Mouse (Mus musculus) ES-E14 (cell line): ENCODE measurements at regions not wholly inside any gene's neighbourhood (a gene's known extent, or its start where the extent isn't known, plus 50 kb on each side); places are given as distances from the start of the nearest gene placed in this dataset.

Source experiments
- MAFK ChIP-seq: IDR thresholded peaks from 2 replicates; pipeline ENCODE4 v1.6.1; 2014; ENCODE audit warnings: mild to moderate bottlenecking, low read depth, low read length, inconsistent platforms; ENCODE audit not compliant: insufficient read depth
- ZC3H11A ChIP-seq: IDR thresholded peaks from 2 replicates; pipeline ENCODE4 v1.6.1; 2012; ENCODE audit warnings: low read depth, mild to moderate bottlenecking, inconsistent platforms, low read length, borderline replicate concordance
- ZNF384 ChIP-seq: IDR thresholded peaks from 2 replicates; pipeline ENCODE4 v1.6.1; 2012; ENCODE audit warnings: low read depth, low read length, inconsistent platforms

DNA sequence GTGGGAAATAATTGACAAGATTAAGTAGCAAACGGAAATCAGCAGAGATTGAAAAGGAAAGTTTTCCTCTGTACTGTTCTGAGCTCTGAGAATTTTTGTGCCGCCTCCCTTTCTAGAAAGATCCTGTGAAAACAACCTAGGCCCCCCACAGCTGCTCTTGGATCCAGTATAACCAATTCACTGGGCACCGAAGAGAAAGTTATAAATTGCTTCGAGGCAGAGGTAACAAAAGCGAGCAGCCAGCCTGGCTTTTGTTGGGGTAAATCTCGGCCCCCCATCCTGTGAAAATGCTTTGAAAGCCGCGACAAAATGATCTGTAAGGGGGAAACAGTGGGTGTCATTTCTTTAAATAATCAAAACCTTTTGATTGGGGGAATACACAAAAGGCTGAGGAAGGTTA lies 508.9 kb upstream of the Atp11b start:
- no peak for TF ChIP-seq ZC3H11A
- TF ChIP-seq MAFK = no peak
- TF ChIP-seq ZNF384 = no peak
